Mouse (Mus musculus): ENCODE data around the gene Atp8a2. TPM values are rescaled to one million over a fixed set of nuclear protein-coding genes. Genes with fewer than 3 reads are reported as not detected.

The Atp8a2 gene
- polyA plus RNA-seq, 1 experiment from 2014 or later, result 9.0 TPM

DNA sequence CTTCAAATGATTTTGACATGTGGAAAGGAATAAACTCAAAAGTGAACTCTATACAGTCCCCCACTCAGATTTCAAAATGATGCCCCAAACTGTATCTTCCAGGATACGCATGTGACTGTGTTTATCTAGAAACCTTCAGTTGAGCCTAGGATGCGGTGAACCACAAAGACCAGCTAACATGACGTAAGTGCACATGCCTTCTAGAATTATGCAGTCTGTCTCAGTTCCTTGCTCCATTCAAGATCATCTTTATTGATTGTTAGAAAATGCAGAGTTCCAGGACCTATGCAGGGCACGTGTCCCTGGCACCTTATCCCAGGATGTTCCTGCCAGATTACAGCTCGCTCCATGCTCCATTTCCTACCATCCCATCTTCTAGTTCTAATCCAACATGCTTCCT lies 67.4 kb downstream of the Atp8a2 start:
- 91% methylated on average over 5 of the region's 5 CpGs for WGBS
- no peak for ATAC-seq (ENCODE audit: insufficient number of reproducible peaks, insufficient read depth, low FRiP score, low read depth)
- Histone ChIP-seq H3K9ac (ENCODE audit: low read length) (no peak overlapping the region), H3K4me3 (ENCODE audit: control insufficient read depth in 1 of 2, insufficient read depth in 1 of 2, low read depth in 1 of 2, low read length in 2 of 2) (no peak overlapping the region), H3K27ac (replicated peaks in 1 of 2; ENCODE audit: control insufficient read depth in 1 of 2, insufficient read depth in 1 of 2, low read depth in 2 of 2, low read length in 2 of 2) (no peak overlapping the region), H3K4me1 (ENCODE audit: control insufficient read depth in 2 of 2, insufficient read depth in 2 of 2, low read length in 2 of 2) (peaks cover 7% of the 10 kb centered on the region in 2 experiments; a peak in 3 of 4 replicates), H3K27me3 (ENCODE audit: control insufficient read depth, insufficient read depth, low read length) (no peaks in the 10 kb centered on the region), H3K36me3 (ENCODE audit: control insufficient read depth, insufficient read depth, low read length) (no peaks in the 10 kb centered on the region), H3K4me2 (ENCODE audit: low read length) (no peak overlapping the region), H3K9me3 (ENCODE audit: control insufficient read depth, low read length) (no peaks in the 10 kb centered on the region)

DNA sequence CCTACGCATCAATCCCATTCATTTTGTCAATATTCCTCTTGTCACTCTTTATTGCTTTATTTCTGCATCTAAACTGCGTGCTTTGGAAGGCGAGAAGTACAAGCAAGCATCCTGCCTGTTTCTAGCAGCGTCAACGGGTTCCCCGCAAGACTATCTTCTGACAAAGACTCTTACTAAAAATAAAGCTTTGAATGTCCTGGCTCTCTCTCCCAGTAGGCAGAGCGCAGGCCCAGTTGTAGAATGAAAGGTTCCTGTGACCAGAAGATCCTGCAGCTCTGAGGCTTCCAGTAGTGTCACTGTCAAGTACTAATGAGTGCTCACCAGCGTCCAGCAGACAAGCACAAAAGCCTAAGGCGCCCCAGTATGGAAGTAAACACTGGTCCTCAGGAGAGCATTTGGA lies 71.8 kb downstream of the Atp8a2 start:
- ATAC-seq (ENCODE audit: insufficient number of reproducible peaks, insufficient read depth, low FRiP score, low read depth), result no peak

DNA sequence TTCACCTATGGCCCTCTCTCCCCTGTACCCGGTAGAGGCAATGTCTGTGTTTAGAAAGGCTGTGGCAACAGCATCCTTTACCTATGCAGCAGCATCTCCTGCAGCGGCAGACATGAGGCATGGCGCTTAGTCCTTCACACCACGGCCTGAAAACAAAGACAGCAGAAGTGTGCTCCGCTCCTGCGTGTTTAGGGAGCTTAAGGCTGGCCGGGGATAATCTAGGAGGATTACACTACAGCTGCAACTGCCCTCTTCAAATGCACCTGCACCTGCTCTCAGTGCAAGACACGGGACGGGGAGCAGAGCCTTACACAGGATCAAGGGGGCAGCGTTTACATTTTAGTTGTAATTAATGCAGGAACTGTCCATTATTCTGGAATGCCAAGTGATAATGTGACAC lies 75.4 kb downstream of the Atp8a2 start:
- no peaks in the 10 kb centered on the region for H3K36me3 ChIP-seq (ENCODE audit: control insufficient read depth, insufficient read depth, low read length)
- 68% methylated on average over 10 of the region's 10 CpGs for WGBS
- no peaks in the 10 kb centered on the region for H3K27me3 ChIP-seq (ENCODE audit: control insufficient read depth, insufficient read depth, low read length)
- no peak overlapping the region for H3K9ac ChIP-seq (ENCODE audit: low read length)
- peaks cover 0 to 4% of the 10 kb centered on the region in 2 experiments; a peak in 1 of 4 replicates for H3K4me1 ChIP-seq (ENCODE audit: control insufficient read depth in 2 of 2, insufficient read depth in 2 of 2, low read length in 2 of 2)
- no peak for ATAC-seq (ENCODE audit: insufficient number of reproducible peaks, insufficient read depth, low FRiP score, low read depth)
- H3K27ac ChIP-seq (replicated peaks in 1 of 2; ENCODE audit: control insufficient read depth in 1 of 2, insufficient read depth in 1 of 2, low read depth in 2 of 2, low read length in 2 of 2), result no peak overlapping the region
- H3K9me3 ChIP-seq (ENCODE audit: control insufficient read depth, low read length), result no peaks in the 10 kb centered on the region
- H3K4me3 ChIP-seq (ENCODE audit: control insufficient read depth in 1 of 2, insufficient read depth in 1 of 2, low read depth in 1 of 2, low read length in 2 of 2), result no peak overlapping the region
- no peak overlapping the region for H3K4me2 ChIP-seq (ENCODE audit: low read length)

More for the DNA sequence above, 71.8 kb downstream of the Atp8a2 start:
- peaks cover 2 to 5% of the 10 kb centered on the region in 2 experiments; a peak in 2 of 4 replicates for H3K4me1 ChIP-seq (ENCODE audit: control insufficient read depth in 2 of 2, insufficient read depth in 2 of 2, low read length in 2 of 2)
- WGBS, result 42% methylated on average over 9 of the region's 9 CpGs
- no peak overlapping the region for H3K4me3 ChIP-seq (ENCODE audit: control insufficient read depth in 1 of 2, insufficient read depth in 1 of 2, low read depth in 1 of 2, low read length in 2 of 2)
- no peak overlapping the region for H3K9ac ChIP-seq (ENCODE audit: low read length)
- no peaks in the 10 kb centered on the region for H3K9me3 ChIP-seq (ENCODE audit: control insufficient read depth, low read length)
- H3K36me3 ChIP-seq (ENCODE audit: control insufficient read depth, insufficient read depth, low read length), result no peaks in the 10 kb centered on the region
- H3K27me3 ChIP-seq (ENCODE audit: control insufficient read depth, insufficient read depth, low read length), result no peaks in the 10 kb centered on the region
- H3K4me2 ChIP-seq (ENCODE audit: low read length), result 0 out of 2 replicates have a peak overlapping the region, but pooled peaks have one; percentile 5
- peak overlapping the region; percentile 29 to 50; a peak in 1 of 4 replicates for H3K27ac ChIP-seq (replicated peaks in 1 of 2; ENCODE audit: control insufficient read depth in 1 of 2, insufficient read depth in 1 of 2, low read depth in 2 of 2, low read length in 2 of 2)

DNA sequence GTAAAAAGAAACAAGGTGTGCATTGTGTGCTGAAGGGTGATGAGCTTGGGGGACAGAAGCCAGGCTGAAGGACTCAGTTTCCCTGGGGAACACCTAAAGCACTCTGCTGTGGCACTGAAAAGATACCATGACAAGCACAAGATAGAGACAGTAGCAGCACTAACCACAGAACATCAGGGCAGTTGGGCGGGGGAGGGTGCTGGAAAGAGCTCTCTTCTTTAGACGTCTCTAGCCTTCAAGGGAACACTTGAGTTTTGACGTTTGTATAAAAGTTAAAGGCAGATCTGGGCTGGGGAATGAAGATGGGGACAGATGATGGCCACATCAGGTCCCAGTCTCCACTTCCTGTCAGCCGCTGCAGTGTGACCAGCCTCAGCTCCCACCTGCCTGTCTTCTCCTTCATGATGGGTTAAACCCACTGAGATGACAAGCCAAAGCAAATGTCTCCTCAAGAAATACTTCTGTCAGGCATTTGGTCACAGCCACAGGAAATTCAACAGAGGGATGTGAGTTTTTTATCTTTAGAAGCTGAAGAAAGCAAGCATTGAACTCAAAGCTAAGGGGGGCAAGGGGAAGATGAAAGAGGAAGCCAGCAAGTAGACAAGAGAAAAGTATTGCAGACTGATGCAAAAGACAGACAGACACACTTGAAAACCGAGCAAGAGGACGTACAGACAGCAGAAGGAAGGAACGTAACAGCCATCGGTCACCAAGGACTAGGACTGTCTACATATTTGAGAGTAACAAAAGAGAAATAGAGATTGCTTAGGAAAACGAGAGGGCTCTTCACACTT lies 79.0 kb downstream of the Atp8a2 start:
- H3K27ac ChIP-seq (replicated peaks in 1 of 2; ENCODE audit: control insufficient read depth in 1 of 2, insufficient read depth in 1 of 2, low read depth in 2 of 2, low read length in 2 of 2), result no peak overlapping the region
- H3K4me2 ChIP-seq (ENCODE audit: low read length), result no peak overlapping the region
- H3K27me3 ChIP-seq (ENCODE audit: control insufficient read depth, insufficient read depth, low read length), result no peaks in the 10 kb centered on the region
- no peak for ATAC-seq (ENCODE audit: insufficient number of reproducible peaks, insufficient read depth, low FRiP score, low read depth)
- no peaks in the 10 kb centered on the region for H3K9me3 ChIP-seq (ENCODE audit: control insufficient read depth, low read length)
- no peaks in the 10 kb centered on the region for H3K4me1 ChIP-seq (ENCODE audit: control insufficient read depth in 2 of 2, insufficient read depth in 2 of 2, low read length in 2 of 2)
- no peak overlapping the region for H3K4me3 ChIP-seq (ENCODE audit: control insufficient read depth in 1 of 2, insufficient read depth in 1 of 2, low read depth in 1 of 2, low read length in 2 of 2)
- 68% methylated on average over 9 of the region's 9 CpGs for WGBS
- no peak overlapping the region for H3K9ac ChIP-seq (ENCODE audit: low read length)
- H3K36me3 ChIP-seq (ENCODE audit: control insufficient read depth, insufficient read depth, low read length), result no peaks in the 10 kb centered on the region

DNA sequence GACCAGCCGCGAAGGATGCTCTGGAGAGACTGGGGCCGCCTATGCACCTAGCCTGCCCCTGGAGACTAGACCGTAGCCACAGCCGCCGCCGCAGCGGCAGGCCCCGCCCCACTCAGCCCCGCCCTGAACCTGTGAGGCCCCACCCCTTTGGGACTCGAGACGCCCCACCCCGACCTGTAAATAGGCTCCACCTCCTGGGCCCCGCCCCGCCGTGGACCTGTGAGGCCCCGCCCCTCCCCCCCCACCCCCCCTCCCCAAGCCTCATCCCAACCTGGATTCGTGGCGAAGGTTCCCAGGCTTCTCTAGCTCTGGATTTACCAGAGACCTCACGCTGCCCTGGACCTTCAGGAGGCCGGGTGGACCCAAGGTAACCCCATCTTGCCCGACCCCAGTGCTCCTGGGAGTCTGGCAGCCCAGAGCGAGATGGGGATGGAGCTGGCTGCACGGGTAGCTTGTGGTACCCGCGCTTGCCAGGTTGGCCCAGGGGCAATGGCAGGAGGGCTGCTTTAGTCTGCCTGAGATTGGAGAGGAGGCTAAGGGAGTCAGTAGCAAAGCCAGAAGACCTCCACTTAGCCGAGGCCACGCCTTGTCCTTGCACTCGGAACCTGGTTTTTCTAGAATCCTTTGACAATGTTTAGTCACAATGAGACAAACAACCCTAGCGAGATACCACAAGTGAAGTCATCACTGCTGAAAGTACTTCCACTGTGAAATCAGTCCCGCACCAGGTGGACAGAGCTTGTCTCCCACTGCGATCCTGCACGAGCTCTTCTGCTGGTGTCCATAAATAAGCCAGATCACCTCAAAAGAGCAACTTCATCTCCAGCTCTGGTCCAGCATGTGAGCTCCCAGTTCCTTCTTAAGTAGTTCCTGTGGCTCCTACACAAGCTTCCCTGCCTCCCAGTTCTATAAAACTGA lies 109.9 kb downstream of the Atp8a2 start:
- Histone ChIP-seq H3K4me2 (ENCODE audit: low read length) (peak overlapping the region; percentile 84), H3K9ac (ENCODE audit: low read length) (peak overlapping the region; percentile 38; the same call in 1 of the 2 replicates), H3K9me3 (ENCODE audit: control insufficient read depth, low read length) (no peaks in the 10 kb centered on the region), H3K36me3 (ENCODE audit: control insufficient read depth, insufficient read depth, low read length) (no peaks in the 10 kb centered on the region), H3K4me1 (ENCODE audit: control insufficient read depth in 2 of 2, insufficient read depth in 2 of 2, low read length in 2 of 2) (peaks cover 3 to 5% of the 10 kb centered on the region in 2 experiments), H3K27ac (replicated peaks in 1 of 2; ENCODE audit: control insufficient read depth in 1 of 2, insufficient read depth in 1 of 2, low read depth in 2 of 2, low read length in 2 of 2) (no peak overlapping the region), H3K27me3 (ENCODE audit: control insufficient read depth, insufficient read depth, low read length) (peaks cover 7% of the 10 kb centered on the region), H3K4me3 (ENCODE audit: control insufficient read depth in 1 of 2, insufficient read depth in 1 of 2, low read depth in 1 of 2, low read length in 2 of 2) (peak overlapping the region; percentile 33 to 40)
- no peak for ATAC-seq (ENCODE audit: insufficient number of reproducible peaks, insufficient read depth, low FRiP score, low read depth)
- 15% methylated on average over 27 of the region's 33 CpGs for WGBS

DNA sequence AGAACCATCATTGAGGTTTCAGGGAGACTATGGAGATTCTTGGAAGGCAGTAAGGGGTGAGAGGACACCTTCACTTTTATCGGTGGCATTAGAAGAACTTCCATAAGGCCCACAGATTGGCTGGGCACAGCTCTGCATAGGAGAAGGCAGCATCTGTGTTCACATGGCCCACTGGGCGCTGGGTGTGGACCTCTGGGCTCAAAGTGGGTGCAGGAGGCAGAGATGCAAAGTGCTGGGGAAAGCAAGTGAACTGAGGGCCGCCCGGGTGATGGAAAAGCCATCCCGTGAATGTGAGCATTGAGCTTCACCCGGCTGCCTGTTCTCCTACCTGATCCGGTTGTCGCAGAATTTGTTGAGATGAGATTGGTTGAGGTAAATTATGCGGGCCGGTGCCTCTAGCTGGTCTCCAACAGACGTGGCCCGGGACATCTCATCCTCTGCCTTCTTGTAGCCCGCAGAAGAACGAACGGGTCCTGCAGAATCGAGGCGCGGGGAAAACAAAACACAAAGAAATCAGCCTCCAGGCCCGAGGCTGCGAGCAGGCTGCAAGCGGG lies 110.6 kb downstream of the Atp8a2 start:
- Histone ChIP-seq H3K4me1 (ENCODE audit: control insufficient read depth in 2 of 2, insufficient read depth in 2 of 2, low read length in 2 of 2) (peaks cover 3 to 5% of the 10 kb centered on the region in 2 experiments), H3K27ac (replicated peaks in 1 of 2; ENCODE audit: control insufficient read depth in 1 of 2, insufficient read depth in 1 of 2, low read depth in 2 of 2, low read length in 2 of 2) (no peak overlapping the region), H3K4me3 (ENCODE audit: control insufficient read depth in 1 of 2, insufficient read depth in 1 of 2, low read depth in 1 of 2, low read length in 2 of 2) (peak overlapping the region; percentile 33 to 40), H3K36me3 (ENCODE audit: control insufficient read depth, insufficient read depth, low read length) (no peaks in the 10 kb centered on the region), H3K9me3 (ENCODE audit: control insufficient read depth, low read length) (no peaks in the 10 kb centered on the region), H3K4me2 (ENCODE audit: low read length) (peak overlapping the region; percentile 84), H3K9ac (ENCODE audit: low read length) (peak overlapping the region; percentile 38; the same call in 1 of the 2 replicates), H3K27me3 (ENCODE audit: control insufficient read depth, insufficient read depth, low read length) (peaks cover 7% of the 10 kb centered on the region)
- WGBS, result 4% methylated on average over 21 of the region's 21 CpGs
- ATAC-seq (ENCODE audit: insufficient number of reproducible peaks, insufficient read depth, low FRiP score, low read depth), result no peak

DNA sequence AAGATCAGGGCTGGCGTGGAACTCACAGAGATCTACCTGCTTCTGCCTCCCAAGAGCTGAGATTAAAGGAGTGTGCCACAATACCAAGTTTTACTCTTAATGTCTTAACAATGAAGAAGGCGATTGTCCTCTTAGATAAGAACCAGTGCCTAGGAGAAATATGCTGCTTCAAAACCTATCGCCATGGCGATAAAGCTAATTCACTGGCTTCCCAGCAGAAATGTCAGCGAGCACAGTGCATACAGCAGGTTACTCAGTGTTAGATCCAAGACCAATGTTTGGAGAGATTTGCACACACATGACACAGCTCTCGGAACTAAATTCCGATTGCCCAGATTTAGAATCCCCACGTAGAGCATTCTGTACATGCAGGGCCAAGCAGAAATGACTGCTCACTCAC lies 114.2 kb downstream of the Atp8a2 start:
- no peaks in the 10 kb centered on the region for H3K36me3 ChIP-seq (ENCODE audit: control insufficient read depth, insufficient read depth, low read length)
- H3K9me3 ChIP-seq (ENCODE audit: control insufficient read depth, low read length), result no peaks in the 10 kb centered on the region
- no peak overlapping the region for H3K4me2 ChIP-seq (ENCODE audit: low read length)
- H3K27me3 ChIP-seq (ENCODE audit: control insufficient read depth, insufficient read depth, low read length), result peaks cover 6% of the 10 kb centered on the region
- no peak overlapping the region for H3K27ac ChIP-seq (replicated peaks in 1 of 2; ENCODE audit: control insufficient read depth in 1 of 2, insufficient read depth in 1 of 2, low read depth in 2 of 2, low read length in 2 of 2)
- H3K9ac ChIP-seq (ENCODE audit: low read length), result no peak overlapping the region
- no peak overlapping the region for H3K4me3 ChIP-seq (ENCODE audit: control insufficient read depth in 1 of 2, insufficient read depth in 1 of 2, low read depth in 1 of 2, low read length in 2 of 2)
- H3K4me1 ChIP-seq (ENCODE audit: control insufficient read depth in 2 of 2, insufficient read depth in 2 of 2, low read length in 2 of 2), result peaks cover 3 to 5% of the 10 kb centered on the region in 2 experiments
- 79% methylated on average over 8 of the region's 8 CpGs for WGBS
- no peak for ATAC-seq (ENCODE audit: insufficient number of reproducible peaks, insufficient read depth, low FRiP score, low read depth)

Data from heart, embryonic 14.5 days (tissue).